Mouse (Mus musculus): Measurements from ENCODE around the gene 1700019D03Rik. TPM values are rescaled to one million over a fixed set of nuclear protein-coding genes. Genes with fewer than 3 reads are reported as not detected.

1700019D03Rik gene
- polyA plus RNA-seq, 1 experiment from 2014 or later, result 3.6 TPM

Other genes with a start within 250 kb of the 1700019D03Rik start
- 23.6 and 27.7 TPM in 2 replicates for gene Inpp1, start 202.5 kb downstream of the 1700019D03Rik start, polyA plus RNA-seq (2015; fragmentation: Nextera tagmentation; extraction: Ambion mirVana)
- gene Hibch, start 175.2 kb downstream of the 1700019D03Rik start, polyA plus RNA-seq (2015; fragmentation: Nextera tagmentation; extraction: Ambion mirVana), result 25.8 and 27.2 TPM in 2 replicates
- 15.5 and 16.3 TPM in 2 replicates for gene Mstn, start 41.5 kb upstream of the 1700019D03Rik start, polyA plus RNA-seq (2015; fragmentation: Nextera tagmentation; extraction: Ambion mirVana)
- gene 1700019A02Rik, start 167.5 kb upstream of the 1700019D03Rik start, polyA plus RNA-seq (2015; fragmentation: Nextera tagmentation; extraction: Ambion mirVana), result not detected in 2 replicates

All from limb, embryonic 13.5 days (tissue).